Mouse (Mus musculus): ENCODE results near the gene Olfr1444. TPM values are rescaled to one million over a fixed set of nuclear protein-coding genes. Genes with fewer than 3 reads are reported as not detected.

Olfr1444 gene
- not detected for total RNA-seq (2022)

DNA sequence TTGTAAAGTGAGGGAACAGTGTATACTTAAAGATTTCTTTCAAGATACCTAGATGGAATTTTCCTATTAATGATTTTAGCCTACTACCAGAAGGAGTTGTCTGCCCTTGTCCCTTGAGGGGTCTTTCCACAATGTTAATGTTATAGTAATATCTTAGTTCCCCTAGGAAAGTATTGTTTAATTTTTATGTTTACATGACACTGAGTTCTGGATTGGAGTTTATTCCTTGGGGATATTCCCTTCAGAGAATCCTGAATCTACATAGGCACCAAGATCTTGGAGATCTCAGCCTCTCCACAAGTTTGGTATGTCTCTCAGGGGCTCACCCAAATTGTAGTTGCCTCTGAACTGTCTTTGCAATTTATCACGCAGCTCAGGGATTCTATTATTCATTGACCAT is at the start of gene Olfr1444:
Gene Olfr1444 (plus strand): TSS at position 301 of the 400 bp plus-strand sequence.
- DNase-seq (ENCODE audit: low spot score in 2 of 2), result no peak

DNA sequence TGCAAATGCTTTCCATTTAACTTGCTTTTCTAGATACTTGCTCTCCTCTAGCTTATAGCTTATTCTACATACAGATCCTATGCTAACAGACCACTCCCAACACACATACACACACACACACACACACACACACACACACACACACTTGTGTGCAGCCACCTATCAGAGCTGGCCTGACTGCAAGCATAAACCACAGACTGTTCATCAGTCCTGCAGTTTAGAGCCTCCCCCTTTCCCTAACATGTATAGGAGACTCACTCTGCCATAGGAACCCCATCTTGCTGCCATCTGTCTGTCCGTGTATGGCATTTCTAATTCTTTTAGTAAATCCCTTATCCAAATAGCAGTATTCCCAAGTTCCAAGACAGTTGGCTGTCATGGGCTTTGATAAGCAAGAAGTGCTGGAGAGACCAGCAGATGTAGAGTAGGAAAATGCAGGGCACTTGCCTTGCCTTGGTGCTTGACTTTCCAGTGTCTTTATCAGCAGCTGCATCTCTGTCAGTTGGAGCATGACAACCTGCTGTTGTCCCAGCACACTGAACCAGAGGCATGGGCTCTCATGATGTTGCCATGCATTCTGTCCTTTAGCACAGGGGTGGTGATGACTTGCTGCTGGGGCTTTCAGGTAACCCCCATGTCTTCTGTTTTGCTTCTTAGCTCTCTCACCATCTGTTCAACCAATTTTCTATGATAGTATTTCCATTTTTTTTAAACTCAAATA is 44.3 kb upstream of the Olfr1444 start:
- DNase-seq (ENCODE audit: low spot score in 2 of 2), result no peak

GRCm38 (mm10) chr19:12813883-12814282 is 43.2 kb upstream of the Olfr1444 start:
- no peak for DNase-seq (ENCODE audit: low spot score in 2 of 2)

DNA sequence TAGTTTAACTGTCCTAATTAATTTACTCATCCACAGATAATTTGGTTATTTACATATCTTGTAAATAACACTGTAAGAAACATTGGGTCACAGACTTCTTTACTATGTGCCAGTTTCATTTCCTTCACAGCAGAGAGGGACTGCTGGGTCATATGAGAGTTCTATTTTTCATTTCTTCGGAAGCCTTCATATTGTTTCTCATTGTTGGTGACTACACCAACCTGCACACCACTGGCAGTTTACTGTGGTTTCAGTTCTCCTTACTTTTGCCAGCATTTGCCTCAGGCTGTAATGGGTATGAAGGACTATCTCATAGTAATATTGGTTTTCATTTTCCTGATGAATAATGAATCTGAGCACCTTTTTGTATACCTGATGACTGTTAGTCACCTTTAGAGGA is 38.6 kb upstream of the Olfr1444 start:
- no peak for DNase-seq (ENCODE audit: low spot score in 2 of 2)

DNA sequence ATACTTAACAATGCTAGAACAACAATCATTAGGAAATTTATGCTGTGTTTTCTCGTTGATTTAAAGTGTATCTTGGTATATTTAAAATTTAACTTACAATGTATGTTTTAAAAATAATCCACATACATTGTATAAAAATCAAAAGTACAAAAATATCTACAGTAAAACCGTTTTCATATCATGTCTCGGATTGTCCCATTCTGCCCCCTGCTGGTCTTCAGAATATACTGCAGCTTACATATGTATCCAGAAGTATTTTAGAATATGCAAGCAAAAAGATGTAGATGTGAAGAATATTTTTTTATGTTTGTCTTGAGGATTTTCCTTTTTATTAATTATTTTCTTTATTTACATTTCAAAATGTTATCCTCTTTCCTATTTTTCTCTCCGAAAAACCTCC is 36.7 kb upstream of the Olfr1444 start:
- DNase-seq (ENCODE audit: low spot score in 2 of 2), result no peak

GRCm38 (mm10) chr19:12824549-12824948 is 32.5 kb upstream of the Olfr1444 start:
- no peak for DNase-seq (ENCODE audit: low spot score in 2 of 2)

GRCm38 (mm10) chr19:12830823-12831430 is 26.2 kb upstream of the Olfr1444 start:
- DNase-seq (ENCODE audit: low spot score in 2 of 2), result no peak

DNA sequence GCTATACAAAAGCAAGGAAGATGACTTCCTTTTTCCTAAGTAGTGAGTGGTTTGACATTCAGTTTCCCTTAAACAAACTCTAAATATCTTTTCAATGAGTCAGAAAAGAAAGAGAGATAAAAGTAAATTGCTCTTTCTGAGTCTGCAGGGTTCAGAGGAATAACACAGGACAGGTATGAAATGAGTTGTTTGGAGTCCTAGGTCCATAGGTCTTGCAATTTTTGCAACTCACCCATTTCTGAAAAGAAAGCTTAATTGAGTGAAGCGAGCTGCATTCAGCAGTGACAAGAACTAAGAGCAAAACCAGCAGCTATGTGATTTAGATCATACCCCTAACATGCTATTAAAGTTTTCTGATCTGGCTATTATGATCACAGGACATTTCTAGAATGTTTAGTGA is 25.5 kb upstream of the Olfr1444 start:
- DNase-seq (ENCODE audit: low spot score in 2 of 2), result no peak

DNA sequence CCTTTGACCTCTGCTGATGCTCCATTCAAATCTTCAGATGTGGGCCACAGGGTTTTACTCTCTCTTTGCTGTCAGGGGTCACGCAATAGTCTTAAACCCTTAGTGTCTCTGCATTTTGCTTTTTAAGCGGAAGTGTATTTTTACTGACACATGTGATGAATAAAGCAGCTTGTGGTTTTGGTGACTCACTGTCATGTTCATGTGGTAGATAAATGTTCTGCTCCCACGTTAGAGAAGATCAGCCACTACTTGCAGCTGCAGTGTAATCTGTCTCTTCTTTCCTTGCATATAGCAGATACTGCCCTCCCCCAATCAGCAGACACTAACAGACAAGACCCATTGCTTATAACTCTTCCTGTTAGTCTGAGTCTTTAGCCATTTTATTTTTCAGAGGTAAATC is 23.5 kb upstream of the Olfr1444 start:
- DNase-seq (ENCODE audit: low spot score in 2 of 2), result no peak

- no peak for DNase-seq (ENCODE audit: low spot score in 2 of 2)
Measured at GRCm38 (mm10) chr19:12838507-12838906, 18.6 kb upstream of the Olfr1444 start.

DNA sequence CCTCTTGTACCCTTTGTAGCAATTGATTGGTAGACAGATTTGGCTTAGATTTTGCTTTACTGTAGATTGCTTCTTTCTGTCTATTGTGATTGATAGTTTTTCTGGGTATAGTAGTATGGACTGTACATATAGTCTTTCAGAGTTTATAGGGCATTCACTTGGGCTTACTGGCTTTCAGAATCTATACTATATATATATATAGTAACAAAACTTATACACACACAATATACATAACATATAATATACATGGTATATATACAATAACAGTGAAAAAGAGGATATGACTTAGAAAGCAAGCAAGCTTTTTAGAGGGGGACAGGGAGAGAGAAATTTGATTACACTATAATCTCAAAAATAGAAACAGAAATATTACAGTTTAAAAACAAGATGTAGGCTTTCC is 10.7 kb upstream of the Olfr1444 start, which contains the start of gene Gm5244:
Gene Gm5244 (plus strand): TSS at position 301 of the 400 bp plus-strand sequence.
- DNase-seq (ENCODE audit: low spot score in 2 of 2), result no peak

DNA sequence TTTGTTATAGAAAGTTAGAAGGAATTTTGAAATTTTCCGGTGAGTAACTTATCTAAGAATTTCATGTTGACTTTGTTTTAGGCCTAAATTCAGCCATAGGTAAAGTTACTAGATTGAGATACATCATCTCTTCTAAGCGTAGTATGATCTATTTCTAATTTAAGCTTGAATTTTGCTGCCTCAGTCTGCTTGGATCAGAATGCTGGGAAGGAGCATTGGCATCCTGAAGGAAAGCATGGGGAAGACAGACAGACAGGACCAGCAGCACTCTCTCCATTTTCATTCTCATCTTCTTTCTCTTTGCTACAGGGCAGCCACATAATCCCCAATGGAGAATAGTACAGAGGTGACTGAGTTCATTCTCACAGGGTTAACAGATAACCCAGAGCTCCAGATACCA is 26.5 kb downstream of the Olfr1444 start, which contains the start of gene Olfr1445:
Gene Olfr1445 (plus strand): TSS at position 301 of the 400 bp plus-strand sequence.
- no peak for DNase-seq (ENCODE audit: low spot score in 2 of 2)

DNA sequence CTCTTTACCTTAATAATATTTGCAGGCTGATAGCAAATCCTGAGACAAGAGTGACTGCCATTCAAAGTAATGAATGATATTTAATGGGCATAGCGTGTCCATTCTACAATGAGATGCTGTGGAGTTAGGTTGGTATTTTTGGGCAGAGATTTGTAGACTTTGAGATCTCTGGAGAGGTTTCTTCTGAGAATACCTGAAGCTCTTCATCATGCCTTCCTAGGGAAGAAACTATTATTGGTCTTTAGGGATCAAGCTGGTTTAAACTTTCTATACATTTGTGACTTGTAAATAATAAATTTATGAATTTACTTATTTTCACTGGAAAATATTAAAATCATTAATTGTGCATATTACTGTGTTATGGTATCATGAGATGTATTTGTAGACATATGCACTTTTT is 36.3 kb downstream of the Olfr1444 start, which contains the start of gene Olfr1446:
Gene Olfr1446 (minus strand): TSS at position 101 of the 400 bp plus-strand sequence.
- DNase-seq (ENCODE audit: low spot score in 2 of 2), result no peak

DNA sequence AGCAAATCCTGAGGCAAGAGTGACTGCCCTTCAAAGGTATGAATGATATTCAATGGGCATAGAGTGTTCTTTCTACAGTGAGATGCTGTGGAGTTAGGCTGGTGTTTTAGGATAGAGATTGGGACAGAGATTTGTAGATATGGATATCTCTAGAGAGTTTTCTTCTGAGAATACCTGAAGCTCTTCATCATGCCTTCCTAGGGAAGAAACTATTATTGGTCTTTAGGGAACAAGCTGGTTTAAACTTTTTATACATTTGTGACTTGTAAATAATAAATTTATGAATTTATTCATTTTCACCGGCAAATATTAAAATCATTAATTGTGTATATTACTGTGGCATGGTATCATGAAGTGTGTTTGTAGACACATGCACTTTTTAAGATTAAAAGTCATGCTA is 46.6 kb downstream of the Olfr1444 start, which contains the start of gene Olfr1447:
Gene Olfr1447 (minus strand): TSS at position 101 of the 400 bp plus-strand sequence.
- DNase-seq (ENCODE audit: low spot score in 2 of 2), result no peak

Other genes starting within 250 kb of the Olfr1444 start
- not detected for gene Glyat, start 224.0 kb upstream of the Olfr1444 start, total RNA-seq (2022)
- not detected for gene Olfr1442, start 186.8 kb upstream of the Olfr1444 start, total RNA-seq (2022)
- gene Olfr1443, start 179.2 kb upstream of the Olfr1444 start, total RNA-seq (2022), result not detected
- gene Keg1, start 161.5 kb upstream of the Olfr1444 start, total RNA-seq (2022), result not detected
- gene Cntf, start 91.7 kb upstream of the Olfr1444 start, total RNA-seq (2022), result 1 to 10 TPM; 3.2 to 4.3 (median 3.4) TPM
- gene Zfp91, start 61.2 kb upstream of the Olfr1444 start, total RNA-seq (2022), result 10 to 100 TPM; 85.2 to 96.0 (median 91.8) TPM
- gene Lpxn, start 61.1 kb upstream of the Olfr1444 start, total RNA-seq (2022), result 1 to 10 TPM; 1.5 to 3.8 (median 2.1) TPM
- not detected for gene Gm5244, start 10.6 kb upstream of the Olfr1444 start, total RNA-seq (2022)
- gene Olfr1445, start 26.6 kb downstream of the Olfr1444 start, total RNA-seq (2022), result not detected
- gene Olfr1446, start 36.2 kb downstream of the Olfr1444 start, total RNA-seq (2022), result not detected
- gene Olfr1447, start 46.5 kb downstream of the Olfr1444 start, total RNA-seq (2022), result not detected
- gene Olfr1448, start 67.1 kb downstream of the Olfr1444 start, total RNA-seq (2022), result not detected
- not detected for gene Olfr1449, start 73.6 kb downstream of the Olfr1444 start, total RNA-seq (2022)
- gene Olfr1450, start 93.0 kb downstream of the Olfr1444 start, total RNA-seq (2022), result not detected
- not detected for gene Olfr1451, start 137.7 kb downstream of the Olfr1444 start, total RNA-seq (2022)
- not detected for gene Olfr1453, start 171.0 kb downstream of the Olfr1444 start, total RNA-seq (2022)
- gene Olfr1454, start 203.3 kb downstream of the Olfr1444 start, total RNA-seq (2022), result not detected
- gene Olfr1457, start 240.6 kb downstream of the Olfr1444 start, total RNA-seq (2022), result not detected
- gene Olfr1458, start 249.5 kb downstream of the Olfr1444 start, total RNA-seq (2022), result not detected

Data from left cerebral cortex, adult 8-10 months (tissue).